Mouse (Mus musculus) kidney, postnatal 36 days (tissue): Measurements from ENCODE around the gene Gh.

Experiments
- DNase-seq, 2 experiments: peaks; one replicate each; pipeline ENCODE4 v3.0.0; 2021 to 2022; ENCODE audit warnings: mixed read lengths in 2 of 2

The Gh gene

GRCm38 (mm10) chr11:106267871-106268270, 33.8 kb downstream of the Gh start:
- DNase-seq, result no peak

GRCm38 (mm10) chr11:106267311-106267852, 34.3 kb downstream of the Gh start:
- peak; percentile 73 to 80 for DNase-seq

DNA sequence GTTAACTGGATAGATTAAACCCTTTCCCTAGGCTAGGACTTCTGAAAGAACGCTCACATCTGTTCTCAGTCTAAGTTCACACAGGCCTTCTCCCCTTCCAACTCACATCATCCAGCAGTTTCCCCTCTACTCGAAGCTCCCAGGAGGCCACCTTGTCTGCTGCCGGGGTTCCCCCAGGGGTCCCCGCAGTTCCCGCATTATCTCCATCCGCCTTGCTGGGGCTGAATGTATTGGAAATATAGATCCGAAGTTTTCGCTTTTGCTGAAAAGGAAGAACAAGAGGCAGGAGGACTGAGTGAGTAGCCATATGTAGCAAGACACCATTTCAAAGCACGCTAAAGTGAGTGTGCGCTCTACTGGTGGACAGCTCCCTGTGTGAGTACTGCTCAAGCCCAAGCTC, 35.2 kb downstream of the Gh start:
- no peak for DNase-seq

- DNase-seq, result no peak
Measured at GRCm38 (mm10) chr11:106265570-106265969, 36.1 kb downstream of the Gh start.

GRCm38 (mm10) chr11:106264988-106265387, 36.7 kb downstream of the Gh start:
- no peak for DNase-seq

- DNase-seq, result no peak
Measured at GRCm38 (mm10) chr11:106263963-106264362, 37.7 kb downstream of the Gh start.

- DNase-seq, result no peak
Measured at GRCm38 (mm10) chr11:106260826-106261450, 40.7 kb downstream of the Gh start.

DNA sequence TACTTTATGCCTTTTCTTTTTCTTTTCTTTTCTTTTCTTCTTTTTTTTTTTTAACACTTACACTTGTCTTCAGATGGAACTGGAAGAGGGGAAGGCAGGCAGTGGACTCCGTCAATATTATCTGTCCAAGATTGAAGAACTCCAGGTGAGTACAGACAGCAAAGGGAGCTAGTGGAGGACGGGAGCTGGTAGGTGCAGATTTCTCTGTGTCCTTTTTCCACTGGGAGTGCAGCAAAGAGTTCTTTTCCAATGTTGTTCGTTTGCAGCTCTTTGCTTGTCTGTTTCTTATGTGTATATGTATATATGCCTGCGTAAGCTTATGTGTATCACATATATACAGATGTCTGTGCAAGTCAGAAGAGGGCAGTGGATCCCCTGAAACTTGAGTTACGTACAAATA, 44.9 kb downstream of the Gh start:
- DNase-seq, result peak; percentile 51 to 70

DNA sequence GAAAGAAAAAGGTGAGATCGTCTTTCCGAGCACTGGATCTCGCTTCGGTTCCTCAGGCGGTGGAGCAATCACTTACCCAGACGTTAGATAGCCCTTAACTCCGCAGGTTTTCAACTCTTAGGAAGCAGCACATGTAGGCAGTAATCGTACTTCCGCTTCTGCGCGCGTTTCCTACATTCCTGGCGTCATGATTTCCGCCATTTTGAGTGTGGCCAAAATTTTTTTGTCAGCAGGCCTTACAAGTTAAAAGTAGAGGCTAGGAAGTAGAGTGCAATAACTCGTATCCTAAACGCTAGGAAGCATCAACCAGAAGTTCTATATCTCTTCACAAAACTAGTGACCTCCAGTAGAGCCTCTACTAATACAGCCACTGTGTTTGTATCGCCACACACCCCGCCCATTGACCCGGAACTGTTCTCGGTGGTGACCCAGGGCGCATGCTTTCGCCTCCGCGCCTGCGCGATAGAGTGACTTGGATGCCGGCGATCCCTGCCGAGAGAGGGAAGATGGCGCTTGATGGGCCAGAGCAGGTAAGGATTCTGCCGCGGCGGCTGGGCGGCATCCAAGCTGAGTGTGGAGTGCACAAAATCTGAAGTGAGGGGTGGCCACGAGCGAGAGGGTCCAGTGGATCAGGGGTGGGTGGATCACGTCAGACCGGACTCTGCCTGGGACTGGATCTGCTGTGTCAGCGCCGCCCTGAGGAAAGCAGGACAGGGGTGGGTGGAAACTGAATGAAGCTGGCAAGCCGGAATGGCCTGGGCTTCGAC, 45.8 kb downstream of the Gh start, which contains the start of the genes Ftsj3 and Psmc5:
Gene Ftsj3, minus strand, starts transcription at position 395 of the 767 bp plus-strand sequence.
Gene Psmc5, plus strand, starts transcription at position 470 of the 767 bp plus-strand sequence.
- peak; percentile 99 to 100 for DNase-seq

GRCm38 (mm10) chr11:106255174-106255573, 46.5 kb downstream of the Gh start:
- DNase-seq, result no peak

DNA sequence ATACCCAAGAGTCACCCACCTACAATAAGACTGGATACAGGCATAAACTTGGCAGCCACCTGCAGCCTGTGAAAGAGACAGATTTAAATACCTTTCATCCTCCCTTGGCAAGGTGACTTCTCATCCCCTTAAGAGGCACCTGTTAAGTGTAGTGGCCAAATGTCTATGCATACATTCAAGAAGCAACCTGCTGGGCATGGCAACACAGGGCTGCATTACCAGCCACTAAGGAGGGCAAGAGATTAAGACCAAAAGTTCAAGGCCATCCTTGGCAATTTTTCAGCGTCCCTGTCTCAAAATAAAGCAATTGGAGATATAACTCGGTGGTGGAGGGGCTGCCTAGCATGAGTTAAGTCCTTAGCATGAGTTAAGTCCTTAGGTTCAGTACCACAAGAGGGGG, 46.9 kb downstream of the Gh start:
- DNase-seq, result no peak
